Mouse (Mus musculus): ENCODE results near the gene Rccd1.

GRCm38 (mm10) chr7:80343270-80344018 lies 19.2 kb upstream of the Rccd1 start:
- no peak for TF ChIP-seq CTCF (IDR thresholded peaks at IDR 0.05; ENCODE audit: insufficient read depth, low read length)
- no peak for TF ChIP-seq POLR2A (IDR thresholded peaks at IDR 0.05; ENCODE audit: borderline replicate concordance, extremely low read depth, low read depth, low read length)
